Mouse (Mus musculus): Measurements from ENCODE around the gene Fibcd1. TPM values are rescaled to one million over a fixed set of nuclear protein-coding genes. Genes with fewer than 3 reads are reported as not detected.

The Fibcd1 gene
- polyA plus RNA-seq, 1 experiment from 2014 or later = 0.19 TPM

DNA sequence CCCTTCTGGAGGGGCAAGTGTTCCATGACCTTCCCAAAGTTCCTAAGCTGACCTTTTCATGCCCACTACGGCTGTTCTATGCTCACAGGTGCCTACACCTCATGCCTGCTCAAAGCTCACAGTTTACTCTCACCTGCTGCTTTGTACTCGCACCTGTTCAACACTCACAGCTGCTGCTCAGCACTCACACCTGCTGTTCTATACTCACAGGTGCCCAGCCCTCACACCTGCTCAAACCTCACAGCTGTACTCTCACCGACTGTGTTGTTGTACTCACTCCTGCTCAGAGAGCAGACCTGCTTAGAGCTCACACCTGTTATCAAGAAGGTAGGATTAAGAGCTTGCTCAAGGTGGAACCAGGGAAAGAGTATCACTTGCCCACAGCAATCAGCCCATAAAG, 24.9 kb upstream of the Fibcd1 start:
- Histone ChIP-seq H3K4me1 (no peaks in the 10 kb centered on the region), H3K27ac (no peak overlapping the region), H3K4me3 (replicated peaks) (no peak overlapping the region), H3K9ac (no peak overlapping the region), H3K27me3 (replicated peaks) (0 out of 2 replicates have a peak, but pooled peaks cover under 1% of the 10 kb centered on the region), H3K9me3 (no peaks in the 10 kb centered on the region), H3K4me2 (no peak overlapping the region), H3K36me3 (no peaks in the 10 kb centered on the region)
- WGBS = 55% methylated on average over 3 of the region's 3 CpGs
- ATAC-seq (ENCODE audit: insufficient read depth, low FRiP score, low read depth) = no peak

GRCm38 (mm10) chr2:31869692-31870091, 23.9 kb upstream of the Fibcd1 start:
- 92% methylated on average over 5 of the region's 5 CpGs for WGBS
- no peak overlapping the region for H3K4me2 ChIP-seq
- no peak overlapping the region for H3K4me3 ChIP-seq (replicated peaks)
- H3K4me1 ChIP-seq = no peaks in the 10 kb centered on the region
- no peaks in the 10 kb centered on the region for H3K36me3 ChIP-seq
- no peak overlapping the region for H3K9ac ChIP-seq
- H3K27me3 ChIP-seq (replicated peaks) = no peaks in the 10 kb centered on the region
- no peaks in the 10 kb centered on the region for H3K9me3 ChIP-seq
- H3K27ac ChIP-seq = no peak overlapping the region
- ATAC-seq (ENCODE audit: insufficient read depth, low FRiP score, low read depth) = no peak

DNA sequence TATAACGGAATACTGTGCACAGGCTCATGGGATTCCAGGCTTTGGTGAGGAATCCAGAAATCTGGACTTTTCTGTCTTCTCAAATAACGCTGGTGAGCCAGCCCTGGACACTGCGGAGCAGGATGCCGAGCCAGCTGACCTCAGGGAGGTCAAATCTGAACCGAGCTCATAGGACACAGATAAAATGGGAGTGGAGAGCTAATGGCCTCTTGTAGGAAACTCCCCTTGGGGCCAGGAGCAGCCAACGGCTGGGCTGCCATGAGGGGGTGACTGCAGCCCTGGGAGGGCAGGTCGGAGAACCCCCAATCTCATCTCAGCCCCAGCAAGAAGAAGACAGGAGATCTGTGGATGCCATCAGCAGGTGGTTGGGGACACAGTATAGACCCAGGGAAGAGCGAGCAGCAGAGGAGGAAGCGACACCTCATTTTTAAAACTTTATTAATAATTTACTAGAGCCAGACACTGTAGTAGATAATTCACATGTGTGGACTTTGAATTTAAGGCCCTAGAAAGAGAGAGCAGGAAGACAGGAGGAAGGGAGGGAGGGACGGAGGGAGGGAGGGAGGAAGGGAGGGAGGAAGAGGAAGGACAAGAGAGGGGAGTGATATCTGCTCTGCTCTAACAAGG, 22.8 kb upstream of the Fibcd1 start:
- Histone ChIP-seq H3K27ac (no peak overlapping the region), H3K9me3 (no peaks in the 10 kb centered on the region), H3K4me3 (replicated peaks) (no peak overlapping the region), H3K4me2 (no peak overlapping the region), H3K27me3 (replicated peaks) (no peaks in the 10 kb centered on the region), H3K9ac (no peak overlapping the region), H3K4me1 (no peaks in the 10 kb centered on the region), H3K36me3 (no peaks in the 10 kb centered on the region)
- peak; percentile 58; the same call in 1 of the 2 replicates for ATAC-seq (ENCODE audit: insufficient read depth, low FRiP score, low read depth)
- WGBS = 51% methylated on average over 10 of the region's 10 CpGs

DNA sequence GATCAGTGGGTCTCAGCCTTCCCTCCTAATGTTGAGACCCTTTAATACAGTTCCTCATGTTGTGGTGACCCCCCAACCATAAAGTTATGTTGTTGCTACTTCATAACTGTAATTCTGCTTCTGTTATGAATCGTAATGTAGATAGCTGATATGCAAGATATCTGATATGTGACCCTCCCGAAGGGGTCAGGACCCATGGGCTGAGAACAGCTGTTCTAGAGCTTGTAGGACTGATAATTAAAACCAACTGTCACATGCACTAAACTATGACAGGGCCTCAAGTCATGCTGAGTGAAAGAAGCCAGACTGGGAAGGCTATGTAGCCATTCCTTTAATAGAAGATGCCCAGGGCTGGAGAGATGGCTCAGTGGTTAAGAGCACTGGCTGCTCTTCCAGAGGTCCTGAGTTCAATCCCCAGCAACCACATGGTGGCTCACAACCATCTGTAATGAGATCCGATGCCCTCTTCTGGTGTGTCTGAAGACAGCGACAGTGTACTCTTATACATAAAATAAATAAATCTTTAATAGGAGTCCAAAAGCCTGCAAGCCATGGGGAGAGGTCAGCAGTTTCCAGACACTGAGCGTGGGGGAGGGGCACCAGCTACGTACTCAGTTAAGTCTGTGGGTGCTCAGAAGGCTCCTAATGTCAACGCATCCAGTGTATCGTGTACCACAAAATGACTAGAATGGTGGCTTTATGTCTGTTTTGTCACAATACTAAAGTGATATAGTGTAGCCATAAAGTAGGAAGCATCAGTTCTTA, 22.1 kb upstream of the Fibcd1 start:
- Histone ChIP-seq H3K36me3 (no peaks in the 10 kb centered on the region), H3K4me1 (no peaks in the 10 kb centered on the region), H3K27me3 (replicated peaks) (no peaks in the 10 kb centered on the region), H3K27ac (no peak overlapping the region), H3K9ac (no peak overlapping the region), H3K9me3 (no peaks in the 10 kb centered on the region), H3K4me2 (no peak overlapping the region), H3K4me3 (replicated peaks) (no peak overlapping the region)
- WGBS = 77% methylated on average over 8 of the region's 8 CpGs
- ATAC-seq (ENCODE audit: insufficient read depth, low FRiP score, low read depth) = no peak

DNA sequence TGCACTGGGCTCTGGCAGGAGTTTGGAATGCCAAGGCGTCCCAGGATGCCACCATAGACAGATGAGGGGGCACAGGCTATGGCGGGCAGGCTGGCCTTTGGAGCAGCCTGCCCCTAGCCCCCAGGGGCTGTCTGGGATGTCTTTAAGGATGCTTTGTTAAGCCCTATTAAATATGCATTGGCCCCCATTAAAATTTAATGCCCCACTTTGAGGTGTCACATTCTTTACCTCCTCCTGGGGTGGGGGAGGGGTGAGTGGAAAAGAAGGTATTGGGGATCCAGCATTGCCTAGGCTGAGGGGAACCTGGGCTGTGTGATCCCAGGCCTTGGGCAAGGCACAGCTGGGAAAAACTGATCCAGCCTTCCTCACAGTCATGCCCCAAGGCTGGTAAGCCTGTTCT, 20.0 kb upstream of the Fibcd1 start:
- Histone ChIP-seq H3K36me3 (no peaks in the 10 kb centered on the region), H3K27me3 (replicated peaks) (no peaks in the 10 kb centered on the region), H3K9me3 (no peaks in the 10 kb centered on the region), H3K4me2 (no peak overlapping the region), H3K4me1 (no peaks in the 10 kb centered on the region), H3K4me3 (replicated peaks) (no peak overlapping the region), H3K9ac (no peak overlapping the region), H3K27ac (no peak overlapping the region)
- ATAC-seq (ENCODE audit: insufficient read depth, low FRiP score, low read depth) = no peak
- WGBS = 52% methylated on average over 2 of the region's 2 CpGs

GRCm38 (mm10) chr2:31865322-31865721, 19.5 kb upstream of the Fibcd1 start:
- WGBS = 57% methylated on average over 4 of the region's 4 CpGs
- no peaks in the 10 kb centered on the region for H3K36me3 ChIP-seq
- no peak overlapping the region for H3K27ac ChIP-seq
- ATAC-seq (ENCODE audit: insufficient read depth, low FRiP score, low read depth) = no peak
- no peak overlapping the region for H3K9ac ChIP-seq
- H3K4me3 ChIP-seq (replicated peaks) = no peak overlapping the region
- no peaks in the 10 kb centered on the region for H3K27me3 ChIP-seq (replicated peaks)
- H3K4me2 ChIP-seq = no peak overlapping the region
- no peaks in the 10 kb centered on the region for H3K4me1 ChIP-seq
- H3K9me3 ChIP-seq = no peaks in the 10 kb centered on the region

DNA sequence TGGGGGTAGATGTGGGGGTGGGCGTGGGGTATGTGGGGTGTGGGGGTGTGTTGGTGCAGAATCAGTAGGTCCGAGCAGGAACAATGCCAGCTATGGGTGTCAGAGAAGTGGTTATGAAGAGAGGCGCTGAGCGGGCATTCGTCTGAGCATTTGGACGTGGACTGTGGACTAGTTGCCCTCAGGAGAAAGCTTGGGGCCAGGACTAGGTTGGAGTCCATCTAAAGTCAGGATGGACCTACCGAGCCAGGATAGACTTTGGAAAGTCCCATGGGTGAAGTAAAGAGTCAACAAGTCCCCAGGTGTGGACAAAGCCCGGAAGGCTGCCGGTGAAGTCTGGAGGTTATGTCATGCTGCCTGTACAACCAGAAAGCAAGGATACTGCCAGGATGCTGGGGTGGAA, 19.1 kb upstream of the Fibcd1 start:
- ATAC-seq (ENCODE audit: insufficient read depth, low FRiP score, low read depth) = no peak

DNA sequence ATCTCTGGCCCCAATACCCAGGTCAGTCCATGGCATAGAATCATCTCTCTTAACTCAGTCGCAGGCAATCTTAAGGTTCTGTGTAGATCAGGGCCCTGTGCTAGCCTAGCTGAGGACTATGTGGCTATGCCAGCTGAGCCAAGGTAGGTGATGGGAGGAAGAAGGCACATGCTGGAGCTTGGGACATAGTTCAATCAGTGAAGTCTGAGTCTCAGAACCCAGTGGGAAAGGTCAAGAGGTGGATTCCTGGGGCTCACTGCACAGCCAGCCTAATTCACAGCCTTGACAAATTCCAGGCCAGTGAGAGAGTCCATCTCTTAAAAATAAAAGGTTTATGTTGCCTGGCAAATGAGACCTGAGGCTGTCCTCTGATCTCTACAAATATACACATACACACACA, 18.0 kb upstream of the Fibcd1 start:
- Histone ChIP-seq H3K4me3 (replicated peaks) (no peak overlapping the region), H3K9ac (no peak overlapping the region), H3K4me1 (no peaks in the 10 kb centered on the region), H3K9me3 (no peaks in the 10 kb centered on the region), H3K36me3 (no peaks in the 10 kb centered on the region), H3K27me3 (replicated peaks) (0 out of 2 replicates have a peak, but pooled peaks cover 10% of the 10 kb centered on the region), H3K27ac (no peak overlapping the region), H3K4me2 (no peak overlapping the region)
- no peak for ATAC-seq (ENCODE audit: insufficient read depth, low FRiP score, low read depth)
- WGBS = 78% methylated on average over 1 of the region's 1 CpGs

More for the DNA sequence above, 19.1 kb upstream of the Fibcd1 start:
- no peak overlapping the region for H3K9ac ChIP-seq
- no peaks in the 10 kb centered on the region for H3K4me1 ChIP-seq
- no peaks in the 10 kb centered on the region for H3K9me3 ChIP-seq
- H3K4me2 ChIP-seq = no peak overlapping the region
- H3K27me3 ChIP-seq (replicated peaks) = 0 out of 2 replicates have a peak, but pooled peaks cover 2% of the 10 kb centered on the region
- no peaks in the 10 kb centered on the region for H3K36me3 ChIP-seq
- H3K27ac ChIP-seq = no peak overlapping the region
- no peak overlapping the region for H3K4me3 ChIP-seq (replicated peaks)
- 89% methylated on average over 9 of the region's 9 CpGs for WGBS

- H3K36me3 ChIP-seq = no peaks in the 10 kb centered on the region
- WGBS = 56% methylated on average over 1 of the region's 1 CpGs
- no peak for ATAC-seq (ENCODE audit: insufficient read depth, low FRiP score, low read depth)
- H3K27me3 ChIP-seq (replicated peaks) = 0 out of 2 replicates have a peak, but pooled peaks cover 10% of the 10 kb centered on the region
- H3K4me3 ChIP-seq (replicated peaks) = no peak overlapping the region
- no peaks in the 10 kb centered on the region for H3K4me1 ChIP-seq
- no peaks in the 10 kb centered on the region for H3K9me3 ChIP-seq
- H3K4me2 ChIP-seq = no peak overlapping the region
- H3K27ac ChIP-seq = no peak overlapping the region
- no peak overlapping the region for H3K9ac ChIP-seq
Measured at GRCm38 (mm10) chr2:31862919-31863318, 17.1 kb upstream of the Fibcd1 start.

GRCm38 (mm10) chr2:31858500-31858899, 12.7 kb upstream of the Fibcd1 start:
- ATAC-seq (ENCODE audit: insufficient read depth, low FRiP score, low read depth) = no peak
- Histone ChIP-seq H3K9ac (no peak overlapping the region), H3K4me1 (no peaks in the 10 kb centered on the region), H3K4me3 (replicated peaks) (no peak overlapping the region), H3K4me2 (no peak overlapping the region), H3K36me3 (no peaks in the 10 kb centered on the region), H3K27me3 (replicated peaks) (0 out of 2 replicates have a peak, but pooled peaks cover 10% of the 10 kb centered on the region), H3K27ac (no peak overlapping the region), H3K9me3 (no peaks in the 10 kb centered on the region)
- 38% methylated on average over 12 of the region's 12 CpGs for WGBS

DNA sequence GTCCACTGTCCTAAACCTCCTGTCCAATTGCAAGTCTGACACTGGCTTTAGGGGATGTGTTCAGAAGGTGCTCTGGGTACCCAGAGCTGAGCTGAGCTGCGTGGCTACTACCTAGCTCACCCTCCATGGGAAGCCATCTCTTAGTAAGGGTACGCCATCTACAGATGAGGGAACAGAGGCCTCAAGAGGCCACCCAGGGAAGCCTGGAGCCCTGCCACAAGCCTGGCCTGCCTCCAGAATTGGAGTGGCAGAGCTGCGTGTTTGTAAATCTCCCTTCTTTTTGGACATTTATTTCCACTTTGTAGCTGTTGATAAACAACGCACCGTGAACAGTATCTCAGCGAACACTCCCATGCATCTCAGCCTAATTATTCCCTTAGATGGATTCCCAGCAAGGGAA, 11.4 kb upstream of the Fibcd1 start:
- Histone ChIP-seq H3K9ac (no peak overlapping the region), H3K27me3 (replicated peaks) (0 out of 2 replicates have a peak, but pooled peaks cover 10% of the 10 kb centered on the region), H3K4me1 (no peaks in the 10 kb centered on the region), H3K36me3 (no peaks in the 10 kb centered on the region), H3K4me2 (no peak overlapping the region), H3K27ac (no peak overlapping the region), H3K4me3 (replicated peaks) (no peak overlapping the region), H3K9me3 (no peaks in the 10 kb centered on the region)
- no peak for ATAC-seq (ENCODE audit: insufficient read depth, low FRiP score, low read depth)
- WGBS = 60% methylated on average over 6 of the region's 6 CpGs

GRCm38 (mm10) chr2:31855991-31856390, 10.2 kb upstream of the Fibcd1 start:
- H3K27ac ChIP-seq = no peak overlapping the region
- ATAC-seq (ENCODE audit: insufficient read depth, low FRiP score, low read depth) = no peak
- 77% methylated on average over 8 of the region's 8 CpGs for WGBS
- H3K36me3 ChIP-seq = no peaks in the 10 kb centered on the region
- H3K9me3 ChIP-seq = no peaks in the 10 kb centered on the region
- H3K27me3 ChIP-seq (replicated peaks) = 0 out of 2 replicates have a peak, but pooled peaks cover 10% of the 10 kb centered on the region
- H3K4me3 ChIP-seq (replicated peaks) = no peak overlapping the region
- no peaks in the 10 kb centered on the region for H3K4me1 ChIP-seq
- no peak overlapping the region for H3K4me2 ChIP-seq
- H3K9ac ChIP-seq = no peak overlapping the region
